Mouse (Mus musculus) cerebellum, postnatal 14 days (tissue): Measurements from ENCODE around the gene Ccnd3.
"Not testable (repeated sequence)": the region's sequence is repeated elsewhere in the genome, so short reads cannot be mapped to it uniquely, and the experiment has no call there.

Experiments used
- DNase-seq, 2 experiments: peaks; one replicate each; pipeline ENCODE4 v3.0.0; 2021; ENCODE audit warnings: mixed read lengths in 2 of 2

Ccnd3 gene

DNA sequence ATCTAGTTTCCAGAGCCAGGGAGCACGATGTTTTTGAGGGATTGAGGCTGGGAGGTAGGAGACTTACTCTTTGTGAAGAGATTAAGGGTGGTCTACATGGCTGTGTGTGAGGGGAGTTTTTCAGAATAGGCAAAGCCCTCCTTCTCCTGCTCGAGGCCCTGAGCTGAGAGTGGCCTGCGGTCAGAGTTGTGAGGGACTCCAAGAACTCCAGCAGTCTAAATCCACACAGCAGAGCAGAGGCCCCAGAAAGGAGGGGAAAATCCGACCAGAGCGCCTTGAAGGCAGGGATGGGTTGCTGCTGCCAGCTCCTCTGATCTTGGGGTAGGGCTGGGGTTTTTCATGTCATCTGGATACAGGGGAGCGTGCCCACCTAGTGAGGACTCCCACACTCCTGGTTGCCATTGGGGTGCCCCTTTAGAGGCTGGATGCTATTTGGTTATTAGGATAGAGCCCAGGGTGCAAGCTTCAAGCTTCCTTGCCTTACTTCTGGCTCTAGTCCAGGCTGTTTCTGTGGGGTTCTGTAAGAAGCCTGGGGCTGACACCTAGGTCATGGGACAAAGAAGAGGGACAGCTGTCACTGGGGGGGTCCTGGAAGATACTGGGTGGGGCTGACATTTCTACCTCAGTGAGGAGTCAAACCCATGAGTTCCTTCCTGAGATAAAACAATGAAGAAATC lies 91.4 kb downstream of the Ccnd3 start:
- no peak for DNase-seq

DNA sequence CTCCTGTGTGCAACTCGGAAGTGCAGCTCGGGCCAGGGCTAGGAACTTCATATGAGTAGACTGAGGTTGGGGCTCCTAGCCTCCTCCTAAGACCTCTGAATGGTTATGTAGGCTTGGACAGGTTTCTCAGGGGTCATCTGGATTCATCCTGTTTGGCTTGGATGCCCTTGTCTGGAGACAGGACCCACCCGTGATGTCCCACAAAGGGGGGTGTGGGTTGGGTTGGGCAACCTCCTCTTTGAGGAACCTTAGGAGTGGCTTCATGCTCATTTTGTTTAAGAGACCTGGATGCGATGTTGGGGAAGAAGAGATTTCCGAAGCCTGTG lies 92.0 kb downstream of the Ccnd3 start:
- no peak for DNase-seq

DNA sequence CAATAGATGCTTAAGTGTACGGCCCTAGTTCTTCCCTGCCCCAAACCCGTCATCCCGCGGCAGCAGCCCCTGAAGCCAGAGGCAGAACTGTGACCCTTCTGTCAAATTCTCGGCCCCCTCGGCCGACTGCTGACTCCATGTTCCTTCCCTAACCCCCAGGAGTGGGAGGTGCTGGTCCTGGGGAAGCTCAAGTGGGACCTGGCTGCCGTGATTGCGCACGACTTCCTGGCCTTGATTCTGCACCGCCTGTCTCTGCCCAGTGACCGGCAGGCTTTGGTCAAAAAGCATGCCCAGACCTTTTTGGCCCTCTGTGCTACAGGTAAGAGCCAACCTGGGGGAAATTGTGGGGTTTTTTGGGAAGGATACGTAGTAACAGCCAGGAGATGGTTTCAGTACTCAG lies 92.4 kb downstream of the Ccnd3 start:
- no peak for DNase-seq

DNA sequence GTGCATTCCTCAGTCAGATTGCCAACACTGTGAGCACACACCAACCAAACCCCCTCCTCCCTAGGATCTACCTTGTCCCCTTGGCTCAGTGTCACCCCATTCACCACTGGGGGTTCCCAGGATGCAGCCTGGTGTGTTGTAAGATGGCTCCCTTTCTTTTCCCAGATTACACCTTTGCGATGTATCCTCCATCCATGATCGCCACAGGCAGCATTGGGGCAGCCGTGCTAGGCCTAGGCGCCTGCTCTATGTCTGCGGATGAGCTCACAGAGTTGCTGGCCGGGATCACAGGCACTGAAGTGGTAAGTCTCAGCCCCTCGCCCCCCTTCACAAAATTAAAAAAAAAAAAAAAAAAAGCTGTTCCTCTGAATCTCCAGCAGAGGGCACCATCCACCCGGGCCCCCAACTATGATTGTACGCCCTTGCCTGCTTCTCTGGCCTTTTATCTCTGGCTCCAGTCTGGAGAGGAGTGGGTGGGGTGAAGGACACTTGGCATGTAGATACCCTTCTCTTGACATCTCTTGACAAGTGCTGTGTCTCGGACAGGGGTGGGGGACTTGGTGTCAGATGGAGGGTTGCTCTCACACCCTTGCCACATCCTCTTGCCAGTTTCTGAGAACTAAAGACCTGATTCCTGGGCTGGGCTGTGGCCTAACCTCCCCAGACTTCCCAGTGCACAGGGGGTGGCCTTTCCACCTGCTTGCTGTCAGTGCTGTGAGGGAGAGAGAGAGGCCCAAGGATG lies 93.2 kb downstream of the Ccnd3 start:
- peak; percentile 42 to 61 for DNase-seq

DNA sequence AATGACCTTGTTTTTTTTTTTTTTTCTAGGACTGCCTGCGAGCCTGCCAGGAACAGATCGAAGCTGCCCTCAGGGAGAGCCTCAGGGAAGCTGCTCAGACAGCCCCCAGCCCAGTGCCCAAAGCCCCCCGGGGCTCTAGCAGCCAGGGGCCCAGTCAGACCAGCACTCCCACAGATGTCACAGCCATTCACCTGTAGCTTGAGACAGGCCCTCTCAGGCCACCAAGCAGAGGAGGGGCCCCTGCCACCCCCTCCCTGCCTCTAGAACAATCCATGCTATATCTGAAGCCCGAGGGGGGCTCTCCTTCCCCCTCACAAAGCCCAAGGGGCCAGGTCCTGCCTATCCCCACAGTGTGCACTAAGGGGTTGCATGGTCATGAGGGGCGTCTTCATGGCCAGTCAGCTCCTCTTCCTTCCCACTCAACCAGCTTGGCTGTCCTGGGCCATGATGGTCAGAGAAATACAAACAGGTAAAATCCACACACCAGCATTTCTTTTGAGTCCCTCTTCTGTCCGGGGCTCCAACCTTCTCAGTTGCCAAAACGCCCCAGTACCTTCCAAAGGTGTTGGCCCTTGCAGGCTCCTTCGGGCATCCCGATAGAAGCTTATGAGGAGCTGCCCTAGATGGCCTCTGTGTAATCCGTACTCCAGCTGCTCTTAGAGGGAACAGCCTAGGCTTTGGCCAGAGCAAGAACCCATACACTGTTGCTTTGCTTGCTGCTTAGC lies 93.9 kb downstream of the Ccnd3 start:
- not testable (repeated sequence) for DNase-seq

GRCm38 (mm10) chr17:47599511-47600297 lies 94.9 kb downstream of the Ccnd3 start:
- no peak for DNase-seq

DNA sequence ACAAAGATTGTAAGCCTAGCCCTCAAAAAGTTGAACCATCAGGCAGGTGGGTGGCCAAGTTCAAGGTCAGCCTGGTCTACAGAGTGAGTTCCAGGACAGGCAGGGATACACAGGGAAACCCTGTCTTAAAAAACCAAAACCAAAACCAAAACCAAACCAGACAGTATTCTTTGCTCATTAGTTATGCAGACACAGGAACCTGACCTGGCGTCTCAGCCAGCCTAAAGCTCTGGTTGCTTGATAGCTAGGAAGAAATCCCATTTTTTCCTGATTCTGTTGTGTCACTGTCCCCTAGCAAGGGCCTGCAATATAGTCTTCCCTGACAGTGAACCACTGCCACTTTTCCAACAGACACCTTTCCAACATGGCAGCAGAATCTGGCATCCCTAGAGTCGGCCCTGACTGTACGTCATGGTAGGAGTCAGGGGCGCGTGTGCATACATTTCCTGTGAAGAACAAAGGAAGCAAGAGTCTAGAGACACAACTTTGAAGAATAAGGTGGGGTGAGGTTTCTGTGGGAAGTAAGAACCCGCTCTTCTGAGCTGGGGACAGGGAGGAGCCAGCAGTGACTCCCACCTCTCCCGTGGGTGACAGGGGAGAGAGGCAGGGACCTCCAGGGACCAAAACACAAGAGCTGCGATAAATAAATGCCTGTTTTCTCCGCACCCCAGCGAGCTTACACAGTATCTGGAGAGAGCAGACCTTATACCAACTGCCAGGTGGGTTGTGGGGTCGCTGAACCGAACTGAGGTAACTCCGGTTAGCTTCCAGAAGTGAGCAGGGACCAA lies 95.9 kb downstream of the Ccnd3 start:
- no peak for DNase-seq

- DNase-seq: no peak
Measured at GRCm38 (mm10) chr17:47601389-47601755, 96.5 kb downstream of the Ccnd3 start.

GRCm38 (mm10) chr17:47602289-47602688 lies 97.4 kb downstream of the Ccnd3 start:
- DNase-seq: no peak

DNA sequence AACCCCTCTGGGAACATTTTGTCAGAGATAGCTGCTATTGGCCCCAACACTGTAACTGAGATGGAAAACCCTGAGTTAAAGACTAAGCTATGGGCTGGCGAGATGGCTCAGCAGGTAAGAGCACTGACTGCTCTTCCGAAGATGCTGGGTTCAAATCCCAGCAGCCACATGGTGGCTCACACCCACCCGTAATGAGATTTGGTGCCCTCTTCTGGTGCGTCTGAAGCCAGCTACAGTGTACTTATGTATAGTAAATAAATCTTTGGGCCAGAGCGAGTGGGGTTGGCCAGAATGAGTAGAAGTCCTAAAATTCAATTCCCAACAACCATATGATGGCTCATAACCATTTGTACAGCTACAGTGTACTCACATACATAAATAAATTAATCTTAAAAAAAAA lies 101.4 kb downstream of the Ccnd3 start:
- no peak for DNase-seq

DNA sequence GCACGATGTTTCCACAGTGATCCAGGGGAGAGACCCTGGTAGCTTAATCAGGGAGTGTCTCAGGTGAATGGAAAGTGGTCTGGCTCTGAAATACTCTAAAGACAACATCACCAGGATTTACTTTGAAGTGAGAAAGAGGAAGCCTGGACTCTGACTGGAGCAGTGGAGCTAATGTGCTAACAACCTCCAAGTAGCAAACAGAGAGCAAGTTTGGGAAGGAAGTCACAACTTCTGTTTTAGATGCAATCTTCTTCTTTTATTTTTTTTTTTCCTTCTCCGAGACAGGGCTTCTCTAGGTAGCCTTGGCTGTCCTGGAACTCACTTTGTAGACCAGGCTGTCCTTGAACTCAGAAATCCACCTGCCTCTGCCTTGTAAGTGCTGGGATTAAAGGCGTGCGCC lies 104.3 kb downstream of the Ccnd3 start:
- no peak for DNase-seq

GRCm38 (mm10) chr17:47610849-47611660 lies 106.2 kb downstream of the Ccnd3 start, which contains the start of the genes Bysl, Med20 and Gm20517:
Gene Bysl, minus strand, starts transcription at chr17:47611492.
Gene Med20, plus strand, starts transcription at chr17:47611582.
Gene Gm20517, plus strand, starts transcription at chr17:47611589.
- peak; percentile 98 to 99 for DNase-seq

DNA sequence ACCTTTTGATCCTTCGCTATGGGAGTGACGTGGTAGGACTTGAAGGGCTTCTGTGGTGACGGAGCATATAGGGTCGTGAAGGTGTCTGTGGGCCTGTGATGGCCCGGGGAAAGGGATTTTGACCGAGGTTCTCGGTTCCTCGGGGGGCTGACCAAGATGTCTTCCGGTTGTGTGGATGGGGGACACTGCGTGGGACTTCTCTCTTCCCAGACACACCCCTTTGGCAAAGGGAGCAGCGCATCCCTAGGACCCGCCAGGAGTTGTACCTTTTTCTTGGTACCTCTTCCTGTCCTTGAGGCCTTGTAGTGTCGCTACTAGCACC lies 106.8 kb downstream of the Ccnd3 start:
- DNase-seq: no peak

DNA sequence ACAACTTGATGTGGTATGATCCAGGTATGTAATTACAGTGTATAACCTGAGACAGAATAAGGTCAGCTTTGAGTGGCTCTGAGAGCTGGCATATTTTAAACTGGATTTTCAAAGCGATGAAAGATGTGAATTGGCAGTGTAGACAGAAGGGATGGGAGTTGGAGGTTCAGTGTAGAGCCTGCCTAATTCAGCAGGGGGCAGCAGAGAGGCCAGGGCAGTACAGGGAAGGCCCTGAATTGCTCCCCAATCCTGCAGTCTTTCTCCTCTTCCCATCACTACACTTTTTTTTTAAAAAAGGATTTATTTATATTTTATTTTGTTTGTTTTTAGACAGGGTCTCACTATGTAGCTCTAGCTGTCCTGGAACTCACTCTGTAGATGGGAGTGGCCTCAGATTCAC lies 109.2 kb downstream of the Ccnd3 start:
- peak in 1 of 2 experiments; percentile 32 for DNase-seq

- DNase-seq: no peak
Measured at GRCm38 (mm10) chr17:47616119-47616518, 111.3 kb downstream of the Ccnd3 start.

- no peak for DNase-seq
Measured at GRCm38 (mm10) chr17:47616652-47617051, 111.8 kb downstream of the Ccnd3 start.

DNA sequence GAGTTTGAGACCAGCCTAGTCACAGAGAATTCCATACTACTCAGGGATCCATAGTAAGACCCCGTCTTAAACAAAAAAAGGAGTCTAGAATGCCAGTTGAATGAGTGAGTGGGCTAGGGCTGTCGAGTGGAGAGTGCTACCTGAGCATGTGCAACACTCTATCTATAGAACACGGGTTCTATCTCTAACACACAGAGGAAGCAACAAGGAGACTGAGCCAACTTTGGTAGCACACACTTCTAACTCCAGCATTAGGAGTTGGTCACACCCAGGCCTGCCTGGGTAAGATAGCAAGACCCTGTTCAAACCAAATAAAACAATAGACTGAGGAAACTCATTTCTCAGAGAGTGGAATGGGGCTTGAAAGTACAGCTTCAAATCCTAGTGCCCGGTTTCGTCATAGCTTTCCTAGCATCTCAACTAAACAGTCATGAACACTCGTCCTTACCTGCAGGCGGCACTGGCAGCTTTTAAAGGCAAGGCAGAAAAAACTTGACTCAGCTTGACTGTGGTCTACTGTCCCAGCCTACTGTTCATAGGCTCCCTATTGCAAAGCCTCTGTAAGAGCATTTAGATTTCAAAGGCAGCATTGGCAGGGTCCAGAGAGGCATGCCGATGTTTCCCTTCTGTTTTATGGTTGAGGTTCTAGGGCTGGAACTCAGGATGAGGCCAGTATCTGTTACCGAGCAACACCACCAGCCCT lies 112.9 kb downstream of the Ccnd3 start:
- DNase-seq: no peak

GRCm38 (mm10) chr17:47618556-47619311 lies 113.9 kb downstream of the Ccnd3 start:
- peak; percentile 51 to 62 for DNase-seq

DNA sequence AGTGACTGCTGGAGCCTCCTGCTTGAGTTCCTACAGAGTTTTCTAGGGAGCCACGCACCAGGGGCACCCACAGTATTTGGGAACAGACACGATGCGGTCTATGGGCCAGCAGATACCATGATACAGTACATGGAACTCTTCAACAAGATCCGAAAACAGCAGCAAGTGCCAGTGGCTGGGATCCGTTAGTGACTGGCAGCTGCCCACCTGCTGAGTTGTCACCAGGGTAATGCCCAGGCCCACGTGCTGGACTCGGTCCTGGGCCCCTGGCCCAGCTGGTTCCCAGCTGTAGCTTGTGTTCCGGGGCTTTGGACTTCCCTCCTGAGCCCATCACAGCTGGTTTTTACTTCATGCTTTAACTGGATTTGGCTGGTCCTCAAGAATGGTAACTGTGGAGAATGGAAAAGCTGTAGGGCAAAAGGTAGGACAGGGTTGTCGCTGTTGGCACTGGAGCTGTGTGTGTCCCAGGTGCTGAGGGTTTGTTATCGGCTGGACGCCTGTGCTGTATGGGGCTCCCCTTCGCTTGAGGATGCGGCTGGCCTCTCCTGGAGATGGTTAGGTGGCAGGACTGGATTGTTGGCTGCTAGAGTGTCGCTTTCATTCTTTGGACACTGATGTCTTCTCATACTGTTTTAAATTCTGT lies 118.2 kb downstream of the Ccnd3 start:
- DNase-seq: no peak
